Mouse (Mus musculus) lung, postnatal 4 days (tissue): Measurements from ENCODE around the gene Gucy2d.

ENCODE experiments used
- DNase-seq, 2 experiments: peaks; one replicate each; pipeline ENCODE4 v3.0.0; 2021

Gene Gucy2d

GRCm38 (mm10) chr7:98447585-98448308, 7.5 kb downstream of the Gucy2d start:
- DNase-seq: peak; percentile 11 to 23

- peak in 1 of 2 experiments; percentile 8 for DNase-seq
Observed at GRCm38 (mm10) chr7:98448309-98448630, 8.1 kb downstream of the Gucy2d start.

- peak in 1 of 2 experiments; percentile 13 for DNase-seq
Observed at GRCm38 (mm10) chr7:98449696-98450095, 9.5 kb downstream of the Gucy2d start.

- peak in 1 of 2 experiments; percentile 14 for DNase-seq
Observed at GRCm38 (mm10) chr7:98454397-98455120, 14.3 kb downstream of the Gucy2d start.

- peak in 1 of 2 experiments; percentile 8 for DNase-seq
Observed at GRCm38 (mm10) chr7:98460319-98460718, 20.1 kb downstream of the Gucy2d start.

- DNase-seq: no peak
Observed at GRCm38 (mm10) chr7:98469089-98469488, 28.9 kb downstream of the Gucy2d start.

- DNase-seq: no peak
Observed at GRCm38 (mm10) chr7:98472529-98472928, 32.3 kb downstream of the Gucy2d start.

GRCm38 (mm10) chr7:98474558-98474957, 34.3 kb downstream of the Gucy2d start:
- no peak for DNase-seq

- DNase-seq: no peak
Observed at GRCm38 (mm10) chr7:98477153-98477552, 36.9 kb downstream of the Gucy2d start.

GRCm38 (mm10) chr7:98480481-98480880, 40.3 kb downstream of the Gucy2d start:
- no peak for DNase-seq

GRCm38 (mm10) chr7:98481066-98481734, 41.0 kb downstream of the Gucy2d start:
- peak; percentile 79 to 88 for DNase-seq

- DNase-seq: no peak
Observed at GRCm38 (mm10) chr7:98481861-98482260, 41.6 kb downstream of the Gucy2d start.

- DNase-seq: peak; percentile 54 to 55
Observed at GRCm38 (mm10) chr7:98482551-98483267, 42.5 kb downstream of the Gucy2d start.

- no peak for DNase-seq
Observed at GRCm38 (mm10) chr7:98483268-98483607, 43.0 kb downstream of the Gucy2d start.

- no peak for DNase-seq
Observed at GRCm38 (mm10) chr7:98484878-98485277, 44.7 kb downstream of the Gucy2d start.

- DNase-seq: no peak
Observed at GRCm38 (mm10) chr7:98485508-98485907, 45.3 kb downstream of the Gucy2d start.

GRCm38 (mm10) chr7:98486471-98486917, 46.3 kb downstream of the Gucy2d start:
- DNase-seq: no peak

GRCm38 (mm10) chr7:98487202-98487980, 47.2 kb downstream of the Gucy2d start:
- DNase-seq: no peak

GRCm38 (mm10) chr7:98488398-98489130, 48.3 kb downstream of the Gucy2d start:
- peak in 1 of 2 experiments; percentile 57 for DNase-seq

- DNase-seq: no peak
Observed at GRCm38 (mm10) chr7:98489131-98489530, 48.9 kb downstream of the Gucy2d start, which contains the start of gene Lrrc32. Gene Lrrc32, plus strand, starts transcription at chr7:98489283.

- peak; percentile 88 to 90 for DNase-seq
Observed at GRCm38 (mm10) chr7:98489623-98490084, 49.4 kb downstream of the Gucy2d start.
